9 mouse cellular contexts compared by ENCODE assay signal in the genomic region with DNA sequence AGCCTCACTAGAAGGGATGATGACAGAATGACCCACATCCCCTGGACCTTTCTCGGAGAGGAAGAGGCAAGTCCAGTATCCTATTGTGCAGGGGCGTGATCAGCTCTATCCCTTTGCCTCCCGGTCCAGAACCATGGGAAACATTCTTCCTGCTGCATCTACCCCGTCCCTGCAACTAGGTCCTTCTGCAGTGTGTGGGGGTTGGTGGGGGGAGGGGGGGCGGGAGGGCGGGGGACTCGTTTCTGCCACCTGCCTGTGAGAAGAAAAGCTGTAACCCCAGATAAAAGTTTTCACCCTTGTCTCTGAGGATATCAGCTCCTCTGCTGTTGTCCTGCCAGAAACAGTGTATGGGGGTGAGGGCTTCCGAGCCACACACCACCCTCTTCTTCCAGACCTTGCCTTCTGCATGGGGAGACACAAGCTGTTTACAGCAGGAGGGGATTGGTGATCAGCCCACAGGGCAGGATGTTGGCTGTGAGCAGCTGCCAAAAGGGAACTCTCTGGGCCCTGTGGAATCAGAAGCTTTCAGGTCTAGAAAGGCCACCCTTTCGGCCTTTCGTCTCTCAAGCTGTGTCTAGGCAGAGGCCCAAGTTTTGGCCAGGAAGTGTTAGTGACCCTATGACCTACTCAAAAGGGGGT. TPM values are rescaled to one million over a fixed set of nuclear protein-coding genes. Genes with fewer than 3 reads are reported as not detected.
DNase-seq lines count a peak whose midpoint lies in the region; ATAC-seq lines count a peak whose summit lies in the region.
"Had no signal": no experiment of that assay in that cellular context is flagged by ENCODE, and none has a peak within 500 bp of the region (broad histone marks: within the 10 kb centered on the region; RNA-seq: fewer than 3 reads in every experiment).

No protein-coding gene starts in this region.

- no peaks in the 10 kb centered on the region for H3K36me3 ChIP-seq in erythroblast, embryonic 14.5 days (ENCODE audit: control insufficient read depth)
- H3K36me3 ChIP-seq in midbrain, embryonic 10.5 days: no peaks in the 10 kb centered on the region

- H3K9me3 ChIP-seq in erythroblast, embryonic 14.5 days (ENCODE audit: control insufficient read depth, low read length): no peaks in the 10 kb centered on the region
- H3K9me3 ChIP-seq in midbrain, embryonic 10.5 days (replicated peaks): no peaks in the 10 kb centered on the region

- intact Hi-C loops in heart, postnatal 10 days (cut with DNase I): no loop called here

- WGBS in midbrain, embryonic 10.5 days: 14% methylated on average over 10 of the region's 10 CpGs

- DNase-seq in embryo, embryonic 11 days: peak; percentile 19
- DNase-seq in heart, postnatal 10 days: peak; percentile 61 to 64
- peak; percentile 37 to 45 for DNase-seq in kidney, postnatal 4 days
- peak; percentile 43 for DNase-seq in midbrain, embryonic 10.5 days (ENCODE audit: low spot score)
- DNase-seq in c-Kit-positive CD71-positive TER-119-positive erythroid progenitor cells, embryonic 14.5 days (ENCODE audit: low spot score): no peak
- no peak for DNase-seq in layer of hippocampus, adult 9-10 months (ENCODE audit: low spot score)

- no peak for ATAC-seq in erythroblast, adult 5-6 weeks (replicated peaks; ENCODE audit: low FRiP score, poor library complexity, severe bottlenecking)

- peak overlapping the region; percentile 84 for H3K27ac ChIP-seq in midbrain, embryonic 10.5 days (replicated peaks)

- H3K4me3 ChIP-seq in erythroblast, embryonic 14.5 days (replicated peaks): peak overlapping the region; percentile 66
- H3K4me3 ChIP-seq in midbrain, embryonic 10.5 days: peak overlapping the region; percentile 77

- no peaks in the 10 kb centered on the region for H3K27me3 ChIP-seq in erythroblast, embryonic 14.5 days (ENCODE audit: control insufficient read depth)
- peaks cover 25% of the 10 kb centered on the region for H3K27me3 ChIP-seq in midbrain, embryonic 10.5 days (ENCODE audit: low read depth, poor library complexity, severe bottlenecking)

- peaks cover 22% of the 10 kb centered on the region for H3K4me1 ChIP-seq in erythroblast, embryonic 14.5 days (ENCODE audit: control insufficient read depth)
- peaks cover 58% of the 10 kb centered on the region for H3K4me1 ChIP-seq in midbrain, embryonic 10.5 days

RNA-seq across cellular contexts. Expression of gene Sept4, which starts 10.4 kb away (rescaled TPM):
- polyA plus RNA-seq in erythroblast, embryonic 14.5 days (2012): 0.08 and 0.09 TPM in 2 replicates
- total RNA-seq in erythroblast, adult 5-6 weeks (2015; ENCODE audit: low replicate concordance): not detected in 2 replicates
- 2.8 and 9.3 TPM in 2 replicates for total RNA-seq in erythroblast, adult 5-6 weeks (2017; ENCODE audit: low replicate concordance)
- total RNA-seq in heart, postnatal 10 days (2021): 10 to 100 TPM; 89.3 to 99.0 TPM
- polyA plus RNA-seq in midbrain, embryonic 10.5 days (2016; fragmentation: Nextera tagmentation; extraction: Ambion mirVana): 10.7 and 11.3 TPM in 2 replicates

RNA-seq across cellular contexts. Expression of gene Gm11492, which starts 12.6 kb away (rescaled TPM):
- not detected in 2 replicates for polyA plus RNA-seq in erythroblast, embryonic 14.5 days (2012)
- total RNA-seq in erythroblast, adult 5-6 weeks (2015; ENCODE audit: low replicate concordance): not detected in 2 replicates
- total RNA-seq in erythroblast, adult 5-6 weeks (2017; ENCODE audit: low replicate concordance): not detected in 2 replicates
- not detected for total RNA-seq in heart, postnatal 10 days (2021)
- polyA plus RNA-seq in midbrain, embryonic 10.5 days (2016; fragmentation: Nextera tagmentation; extraction: Ambion mirVana): not detected in 2 replicates
- polyA plus RNA-seq: C2C12 had no signal

RNA-seq across cellular contexts. Expression of gene Mtmr4, which starts 12.9 kb away (rescaled TPM):
- 0.20 and 0.53 TPM in 2 replicates for polyA plus RNA-seq in erythroblast, embryonic 14.5 days (2012)
- total RNA-seq in erythroblast, adult 5-6 weeks (2015; ENCODE audit: low replicate concordance): 4.0 and 4.2 TPM in 2 replicates
- total RNA-seq in erythroblast, adult 5-6 weeks (2017; ENCODE audit: low replicate concordance): 4.9 and 6.4 TPM in 2 replicates
- 10 to 100 TPM; 14.5 to 15.1 TPM for total RNA-seq in heart, postnatal 10 days (2021)
- 63.5 and 69.8 TPM in 2 replicates for polyA plus RNA-seq in midbrain, embryonic 10.5 days (2016; fragmentation: Nextera tagmentation; extraction: Ambion mirVana)

RNA-seq across cellular contexts. Expression of gene Hsf5, which starts 37.9 kb away (rescaled TPM):
- not detected in 2 replicates for polyA plus RNA-seq in erythroblast, embryonic 14.5 days (2012)
- 0.38 TPM in 1 of 2 replicates, not detected in the other for total RNA-seq in erythroblast, adult 5-6 weeks (2015; ENCODE audit: low replicate concordance)
- total RNA-seq in erythroblast, adult 5-6 weeks (2017; ENCODE audit: low replicate concordance): not detected in 2 replicates
- under 1 TPM; 0.05 to 0.14 TPM for total RNA-seq in heart, postnatal 10 days (2021)
- 0.40 and 0.42 TPM in 2 replicates for polyA plus RNA-seq in midbrain, embryonic 10.5 days (2016; fragmentation: Nextera tagmentation; extraction: Ambion mirVana)

Comparison
In these comparisons a context has a peak if more than half of its experiments do, and no peak if none do; other contexts are left out.
1. DNase-seq: peak in embryo, embryonic 11 days (single experiment), heart, postnatal 10 days (2 of 2), kidney, postnatal 4 days (2 of 2) and midbrain, embryonic 10.5 days (single experiment); none in c-Kit-positive CD71-positive TER-119-positive erythroid progenitor cells, embryonic 14.5 days (single experiment) and layer of hippocampus, adult 9-10 months (single experiment).
2. RNA of gene Sept4, which starts 10.4 kb away (total RNA-seq): 89.3 to 99.0 TPM in heart, postnatal 10 days; 2.8 to 9.3 TPM in erythroblast, adult 5-6 weeks; every median in the first group is over 4 times any median in the second.